Mouse (Mus musculus) neural tube, embryonic 13.5 days (tissue): ENCODE measurements around the gene Cacng4. TPM values are rescaled to one million over a fixed set of nuclear protein-coding genes. Genes with fewer than 3 reads are reported as not detected.

ENCODE experiments used
- ATAC-seq: fragments of 200-750 bp; cut with Nextera tagmentation; 2 replicates; pipeline ENCODE4 v1.8.0; 2017; ENCODE audit warnings: low read depth, mild to moderate bottlenecking, moderate TSS enrichment, moderate library complexity
- H3K27ac ChIP-seq: fragments of 300-500 bp; sonication (generic); replicated peaks from 2 replicates; pipeline ENCODE4 v1.5.1; 2015; ENCODE audit warnings: moderate library complexity, mild to moderate bottlenecking, inconsistent platforms
- H3K27me3 ChIP-seq: fragments of 300-500 bp; sonication (generic); 2 replicates; pipeline ENCODE4 v1.6.1; 2015; ENCODE audit warnings: mild to moderate bottlenecking, inconsistent platforms
- H3K36me3 ChIP-seq: fragments of 300-500 bp; sonication (generic); 2 replicates; pipeline ENCODE4 v1.6.1; 2015; ENCODE audit warnings: mild to moderate bottlenecking, inconsistent platforms
- H3K4me1 ChIP-seq: fragments of 300-500 bp; sonication (generic); replicated peaks from 2 replicates; pipeline ENCODE4 v1.6.1; 2015; ENCODE audit warnings: inconsistent platforms
- H3K4me2 ChIP-seq: fragments of 300-500 bp; sonication (generic); 2 replicates; pipeline ENCODE4 v1.6.1; 2015; ENCODE audit warnings: inconsistent platforms, mild to moderate bottlenecking, moderate library complexity
- H3K4me3 ChIP-seq: fragments of 300-500 bp; sonication (generic); 2 replicates; pipeline ENCODE4 v1.5.1; 2015; ENCODE audit warnings: mild to moderate bottlenecking, inconsistent platforms
- H3K9ac ChIP-seq: fragments of 300-500 bp; sonication (generic); 2 replicates; pipeline ENCODE4 v1.6.1; 2015; ENCODE audit warnings: moderate library complexity, mild to moderate bottlenecking, inconsistent platforms
- H3K9me3 ChIP-seq: fragments of 300-500 bp; sonication (generic); 2 replicates; pipeline ENCODE4 v1.6.1; 2016; ENCODE audit warnings: inconsistent platforms
- WGBS: fragments of 180-500 bp; shearing (Covaris S2); methylation state at CpG from one replicate; pipeline ENCODE4 v1.1.7; 2015; 5-methylcytosine and 5-hydroxymethylcytosine counted together
- polyA plus RNA-seq: library from polyadenylated mRNA; unstranded; fragments of >200 nt; fragmentation: Nextera tagmentation; extraction: Ambion mirVana; gene quantifications from 2 replicates; pipeline ENCODE4 v1.2.1, GENCODE M21; 2015

The Cacng4 gene
- polyA plus RNA-seq, 1 experiment from 2014 or later, result 43.2 TPM

GRCm38 (mm10) chr11:107734133-107734532 lies 60.2 kb downstream of the Cacng4 start:
- H3K4me3 ChIP-seq, result no peak overlapping the region
- H3K9ac ChIP-seq, result no peak overlapping the region
- no peaks in the 10 kb centered on the region for H3K27me3 ChIP-seq
- H3K9me3 ChIP-seq, result no peaks in the 10 kb centered on the region
- H3K4me1 ChIP-seq, result peaks cover 4% of the 10 kb centered on the region; the same call in 1 of the 2 replicates
- peaks cover 77% of the 10 kb centered on the region for H3K36me3 ChIP-seq
- 84% methylated on average over 7 of the region's 7 CpGs for WGBS
- H3K27ac ChIP-seq, result no peak overlapping the region
- ATAC-seq, result no peak
- no peak overlapping the region for H3K4me2 ChIP-seq

- 83% methylated on average over 5 of the region's 5 CpGs for WGBS
- H3K9ac ChIP-seq, result no peak overlapping the region
- H3K4me2 ChIP-seq, result no peak overlapping the region
- H3K36me3 ChIP-seq, result peaks cover 54% of the 10 kb centered on the region
- H3K27ac ChIP-seq, result no peak overlapping the region
- 0 out of 2 replicates have a peak, but pooled peaks cover 7% of the 10 kb centered on the region for H3K4me1 ChIP-seq
- H3K9me3 ChIP-seq, result no peaks in the 10 kb centered on the region
- H3K27me3 ChIP-seq, result no peaks in the 10 kb centered on the region
- no peak overlapping the region for H3K4me3 ChIP-seq
- ATAC-seq, result no peak
Measured at GRCm38 (mm10) chr11:107731498-107731897, 62.9 kb downstream of the Cacng4 start.

GRCm38 (mm10) chr11:107730940-107731339 lies 63.4 kb downstream of the Cacng4 start:
- Histone ChIP-seq H3K9ac (no peak overlapping the region), H3K4me3 (no peak overlapping the region), H3K4me1 (0 out of 2 replicates have a peak, but pooled peaks cover 7% of the 10 kb centered on the region), H3K9me3 (no peaks in the 10 kb centered on the region), H3K36me3 (peaks cover 49% of the 10 kb centered on the region), H3K27ac (no peak overlapping the region), H3K27me3 (no peaks in the 10 kb centered on the region), H3K4me2 (no peak overlapping the region)
- WGBS, result 86% methylated on average over 4 of the region's 4 CpGs
- ATAC-seq, result no peak

GRCm38 (mm10) chr11:107729141-107729540 lies 65.2 kb downstream of the Cacng4 start:
- H3K36me3 ChIP-seq, result peaks cover 31% of the 10 kb centered on the region
- 0 out of 2 replicates have a peak, but pooled peaks cover 7% of the 10 kb centered on the region for H3K4me1 ChIP-seq
- H3K4me3 ChIP-seq, result no peak overlapping the region
- no peaks in the 10 kb centered on the region for H3K9me3 ChIP-seq
- H3K27me3 ChIP-seq, result no peaks in the 10 kb centered on the region
- no peak for ATAC-seq
- H3K9ac ChIP-seq, result no peak overlapping the region
- no peak overlapping the region for H3K27ac ChIP-seq
- 83% methylated on average over 7 of the region's 7 CpGs for WGBS
- no peak overlapping the region for H3K4me2 ChIP-seq

DNA sequence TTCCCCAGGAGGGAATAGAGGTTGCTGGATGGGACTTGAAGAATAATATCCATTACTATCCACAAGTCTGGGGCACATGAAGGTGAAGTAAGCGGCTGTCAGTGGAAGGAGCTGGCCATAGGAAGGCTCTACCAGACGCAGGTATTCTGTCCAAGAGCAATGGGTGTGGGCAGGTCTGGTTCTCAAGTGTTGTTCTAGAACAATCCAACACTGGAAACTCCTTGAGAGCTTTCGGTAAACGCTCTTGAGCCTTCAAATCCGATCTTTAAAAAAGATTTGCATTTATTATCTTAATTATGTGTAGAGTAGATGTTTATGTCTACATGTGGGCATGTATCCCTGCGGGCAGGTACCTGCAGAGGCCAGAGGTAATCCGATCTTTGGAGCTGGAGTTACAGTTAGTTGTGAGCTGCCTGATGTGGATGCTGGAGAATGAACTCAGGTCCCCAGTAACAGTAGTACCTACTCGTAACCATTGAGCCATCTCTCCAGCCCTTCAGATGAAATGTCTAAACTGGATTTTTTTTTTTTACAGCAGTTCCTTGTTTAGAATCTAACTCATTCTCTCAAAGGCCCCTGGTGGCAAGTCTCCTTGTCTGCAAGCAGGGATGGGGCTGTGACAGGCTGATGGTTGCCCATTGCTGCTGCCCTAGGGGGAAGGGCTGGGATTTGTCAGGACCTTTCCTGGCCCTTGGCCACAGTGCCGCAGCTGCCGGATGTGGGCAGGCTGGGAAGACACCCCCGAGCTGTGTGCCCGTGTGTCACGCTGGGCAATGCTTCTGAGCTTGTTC lies 66.1 kb downstream of the Cacng4 start:
- no peak; the same call in 1 of the 2 replicates for ATAC-seq

GRCm38 (mm10) chr11:107724603-107725002 lies 69.8 kb downstream of the Cacng4 start:
- Histone ChIP-seq H3K4me2 (no peak overlapping the region), H3K9me3 (no peaks in the 10 kb centered on the region), H3K36me3 (0 out of 2 replicates have a peak, but pooled peaks cover 3% of the 10 kb centered on the region), H3K4me3 (no peak overlapping the region), H3K4me1 (0 out of 2 replicates have a peak, but pooled peaks cover 7% of the 10 kb centered on the region), H3K27ac (no peak overlapping the region), H3K9ac (no peak overlapping the region), H3K27me3 (no peaks in the 10 kb centered on the region)
- no peak for ATAC-seq
- WGBS, result 89% methylated on average over 8 of the region's 8 CpGs

More for the DNA sequence above, 66.1 kb downstream of the Cacng4 start:
- 0 out of 2 replicates have a peak, but pooled peaks cover 7% of the 10 kb centered on the region for H3K4me1 ChIP-seq
- no peak overlapping the region for H3K9ac ChIP-seq
- peaks cover 24% of the 10 kb centered on the region for H3K36me3 ChIP-seq
- 82% methylated on average over 13 of the region's 13 CpGs for WGBS
- no peaks in the 10 kb centered on the region for H3K9me3 ChIP-seq
- H3K27me3 ChIP-seq, result no peaks in the 10 kb centered on the region
- H3K4me3 ChIP-seq, result no peak overlapping the region
- H3K4me2 ChIP-seq, result no peak overlapping the region
- H3K27ac ChIP-seq, result no peak overlapping the region

DNA sequence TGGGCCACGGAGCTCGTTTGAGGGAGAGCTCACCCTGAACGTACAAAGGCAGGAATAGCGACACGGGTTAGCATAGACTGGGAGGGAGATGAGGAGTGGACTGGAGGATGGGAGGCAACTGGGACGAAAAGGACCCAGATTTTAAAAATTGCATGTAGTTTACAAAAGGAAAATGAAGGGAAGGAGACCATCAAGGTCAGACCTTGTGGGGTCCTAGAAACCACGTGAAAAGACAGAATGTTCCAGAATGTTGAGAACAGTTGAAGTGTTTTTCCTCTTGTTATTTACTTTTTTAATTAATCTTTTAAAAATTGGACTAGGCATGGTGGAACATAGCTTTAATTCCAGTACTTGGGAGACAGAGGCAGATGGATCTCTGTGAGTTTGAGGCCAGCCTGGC lies 73.3 kb downstream of the Cacng4 start:
- Histone ChIP-seq H3K27ac (no peak overlapping the region), H3K4me1 (no peaks in the 10 kb centered on the region), H3K27me3 (no peaks in the 10 kb centered on the region), H3K9me3 (no peaks in the 10 kb centered on the region), H3K4me2 (no peak overlapping the region), H3K4me3 (no peak overlapping the region), H3K9ac (no peak overlapping the region), H3K36me3 (0 out of 2 replicates have a peak, but pooled peaks cover 3% of the 10 kb centered on the region)
- ATAC-seq, result no peak
- WGBS, result 86% methylated on average over 7 of the region's 7 CpGs

DNA sequence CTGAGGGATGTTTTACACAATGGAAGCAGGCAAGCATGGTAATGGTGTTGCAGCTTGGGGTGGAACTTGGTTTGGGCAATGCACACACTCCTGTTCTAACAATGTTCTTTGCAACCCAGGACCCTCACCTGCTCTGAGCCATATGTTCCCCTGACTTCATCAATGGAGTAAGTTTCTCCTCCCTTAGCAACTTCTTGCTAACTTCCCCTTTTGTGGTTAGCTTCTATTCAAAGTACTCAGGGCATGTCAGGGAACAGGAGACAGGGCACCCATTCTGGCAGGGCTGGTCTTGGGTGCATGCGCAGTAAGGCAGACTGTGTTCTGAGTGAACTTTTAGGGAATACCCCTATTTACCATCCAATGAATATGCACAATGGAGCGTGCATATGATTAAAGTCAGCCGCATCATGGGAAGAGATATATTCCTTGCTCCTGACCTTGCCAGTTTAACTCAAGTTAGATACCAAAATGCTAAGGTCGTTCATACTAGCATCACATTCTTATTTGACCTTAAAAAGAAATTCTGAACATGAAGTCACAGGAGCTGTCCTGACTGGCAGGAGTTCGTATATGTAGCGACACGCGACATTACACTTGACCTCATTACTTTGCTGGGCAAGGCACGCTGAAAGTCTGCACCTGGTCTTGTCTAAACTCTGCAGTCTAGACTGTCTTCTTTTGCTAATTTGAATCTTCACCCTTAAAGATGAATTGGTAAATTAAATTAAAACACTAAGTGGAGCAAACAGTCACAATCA lies 73.9 kb downstream of the Cacng4 start:
- no peak overlapping the region for H3K4me2 ChIP-seq
- no peaks in the 10 kb centered on the region for H3K27me3 ChIP-seq
- H3K9ac ChIP-seq, result no peak overlapping the region
- no peak overlapping the region for H3K4me3 ChIP-seq
- 0 out of 2 replicates have a peak, but pooled peaks cover 3% of the 10 kb centered on the region for H3K36me3 ChIP-seq
- 90% methylated on average over 9 of the region's 9 CpGs for WGBS
- no peaks in the 10 kb centered on the region for H3K9me3 ChIP-seq
- ATAC-seq, result no peak
- H3K27ac ChIP-seq, result no peak overlapping the region
- H3K4me1 ChIP-seq, result no peaks in the 10 kb centered on the region

GRCm38 (mm10) chr11:107716332-107716938 lies 77.9 kb downstream of the Cacng4 start, which contains the start of gene Cacng1:
Gene Cacng1, minus strand, starts transcription at chr11:107716522.
- Histone ChIP-seq H3K9ac (no peak within 1 kb of the TSS), H3K9me3 (no peaks in the 10 kb centered on the region), H3K4me3 (no peak within 1 kb of the TSS), H3K4me1 (0 out of 2 replicates have a peak, but pooled peaks cover 3% of the 10 kb centered on the region), H3K27me3 (no peaks in the 10 kb centered on the region), H3K36me3 (no peaks in the 10 kb centered on the region), H3K4me2 (no peak within 1 kb of the TSS), H3K27ac (no peak within 1 kb of the TSS)
- WGBS, result 83% methylated on average over 16 of the region's 16 CpGs
- ATAC-seq, result no peak

DNA sequence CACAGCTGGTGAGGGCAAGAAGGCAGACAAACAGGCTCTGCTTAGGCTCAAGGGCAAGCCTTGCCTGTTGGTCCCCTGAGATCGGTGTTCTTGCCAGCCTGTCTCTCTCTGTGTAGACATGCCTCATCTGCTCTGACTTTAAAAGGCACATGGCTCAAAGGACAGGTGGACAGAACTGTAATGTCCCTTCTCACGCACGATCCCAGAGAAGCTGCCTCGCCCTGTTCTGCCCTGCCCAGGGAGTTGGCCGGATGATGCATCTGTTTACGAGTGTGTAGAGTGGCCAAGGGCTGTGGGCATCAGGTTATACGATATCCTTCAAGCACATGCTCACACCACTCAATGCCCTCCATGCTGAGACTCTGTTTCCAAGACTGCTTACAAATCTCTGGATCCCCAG lies 80.0 kb downstream of the Cacng4 start:
- H3K9me3 ChIP-seq, result no peaks in the 10 kb centered on the region
- WGBS, result 74% methylated on average over 7 of the region's 7 CpGs
- no peak for ATAC-seq
- no peak overlapping the region for H3K4me2 ChIP-seq
- H3K9ac ChIP-seq, result no peak overlapping the region
- no peaks in the 10 kb centered on the region for H3K36me3 ChIP-seq
- H3K4me1 ChIP-seq, result 0 out of 2 replicates have a peak, but pooled peaks cover 3% of the 10 kb centered on the region
- H3K27me3 ChIP-seq, result no peaks in the 10 kb centered on the region
- no peak overlapping the region for H3K4me3 ChIP-seq
- no peak overlapping the region for H3K27ac ChIP-seq

- 92% methylated on average over 3 of the region's 3 CpGs for WGBS
- Histone ChIP-seq H3K27me3 (no peaks in the 10 kb centered on the region), H3K4me2 (no peak overlapping the region), H3K9ac (no peak overlapping the region), H3K36me3 (no peaks in the 10 kb centered on the region), H3K9me3 (no peaks in the 10 kb centered on the region), H3K4me3 (no peak overlapping the region), H3K27ac (no peak overlapping the region), H3K4me1 (peaks cover 18% of the 10 kb centered on the region)
- no peak for ATAC-seq
Measured at GRCm38 (mm10) chr11:107710379-107710778, 84.0 kb downstream of the Cacng4 start.
